Mouse (Mus musculus): ENCODE data around the gene Plekha7.

DNA sequence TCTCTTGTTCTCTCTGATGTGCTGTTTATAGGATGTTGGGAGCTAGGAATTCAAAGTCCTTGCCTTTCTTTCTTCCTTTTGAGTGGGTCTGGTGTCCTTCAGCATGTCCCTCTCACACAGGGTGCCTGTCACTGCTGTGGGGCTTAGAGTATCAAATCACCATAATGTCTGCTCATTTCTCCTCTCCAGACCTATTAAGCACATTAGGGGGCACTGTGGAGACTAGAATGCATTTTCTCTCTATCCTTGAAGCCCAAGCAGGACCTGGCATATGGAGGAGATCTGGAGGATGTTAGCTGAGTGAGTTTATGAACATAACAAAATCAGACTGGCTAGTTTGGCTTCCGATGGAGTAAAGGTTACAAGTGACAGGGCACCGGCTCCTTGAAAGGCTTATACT lies 161.1 kb downstream of the Plekha7 start:
- TF ChIP-seq CTCF (IDR thresholded peaks at IDR 0.05; ENCODE audit: insufficient read depth, low read depth, low read length) (no peak), POLR2A (IDR thresholded peaks at IDR 0.05; ENCODE audit: insufficient read depth, low read depth, low read length) (no peak)

Data from olfactory bulb, adult 2 months (tissue).